Mouse (Mus musculus) embryonic facial prominence, embryonic 12.5 days (tissue): Measurements from ENCODE around the gene Cltrn. TPM values are rescaled to one million over a fixed set of nuclear protein-coding genes. Genes with fewer than 3 reads are reported as not detected.

Source experiments
- ATAC-seq: fragments of 200-750 bp; cut with Nextera tagmentation; 2 replicates; pipeline ENCODE4 v1.8.0; 2017; ENCODE audit not compliant: insufficient number of reproducible peaks, insufficient read depth, low FRiP score, low TSS enrichment
- H3K27ac ChIP-seq: fragments of 300-500 bp; sonication (generic); 2 replicates; pipeline ENCODE4 v1.5.1; 2016; ENCODE audit warnings: mild to moderate bottlenecking
- H3K27me3 ChIP-seq: fragments of 300-500 bp; sonication (generic); 2 replicates; pipeline ENCODE4 v1.6.1; 2016; ENCODE audit warnings: mild to moderate bottlenecking, moderate library complexity
- H3K36me3 ChIP-seq: fragments of 300-500 bp; sonication (generic); 2 replicates; pipeline ENCODE4 v1.6.1; 2016; ENCODE audit warnings: mild to moderate bottlenecking
- H3K4me1 ChIP-seq: fragments of 300-500 bp; sonication (generic); 2 replicates; pipeline ENCODE4 v1.6.1; 2016
- H3K4me2 ChIP-seq: fragments of 300-500 bp; sonication (generic); replicated peaks from 2 replicates; pipeline ENCODE4 v1.6.1; 2016; ENCODE audit warnings: mild to moderate bottlenecking, moderate library complexity
- H3K4me3 ChIP-seq: fragments of 300-500 bp; sonication (generic); 2 replicates; pipeline ENCODE4 v1.5.1; 2016; ENCODE audit warnings: mild to moderate bottlenecking
- H3K9ac ChIP-seq: fragments of 300-500 bp; sonication (generic); 2 replicates; pipeline ENCODE4 v1.6.1; 2016; ENCODE audit warnings: mild to moderate bottlenecking, moderate library complexity
- H3K9me3 ChIP-seq: fragments of 300-500 bp; sonication (generic); 2 replicates; pipeline ENCODE4 v1.6.1; 2016; ENCODE audit warnings: mild to moderate bottlenecking, moderate library complexity
- WGBS: fragments of 180-500 bp; shearing (Covaris S2); methylation state at CpG from one replicate; pipeline ENCODE4 v1.1.7; 2016; 5-methylcytosine and 5-hydroxymethylcytosine counted together
- polyA plus RNA-seq: library from polyadenylated mRNA; unstranded; fragments of >200 nt; fragmentation: Nextera tagmentation; extraction: Ambion mirVana; gene quantifications from 2 replicates; pipeline ENCODE4 v1.2.1, GENCODE M21; 2016

Cltrn gene
- polyA plus RNA-seq, 1 experiment from 2014 or later = 0.20 TPM

DNA sequence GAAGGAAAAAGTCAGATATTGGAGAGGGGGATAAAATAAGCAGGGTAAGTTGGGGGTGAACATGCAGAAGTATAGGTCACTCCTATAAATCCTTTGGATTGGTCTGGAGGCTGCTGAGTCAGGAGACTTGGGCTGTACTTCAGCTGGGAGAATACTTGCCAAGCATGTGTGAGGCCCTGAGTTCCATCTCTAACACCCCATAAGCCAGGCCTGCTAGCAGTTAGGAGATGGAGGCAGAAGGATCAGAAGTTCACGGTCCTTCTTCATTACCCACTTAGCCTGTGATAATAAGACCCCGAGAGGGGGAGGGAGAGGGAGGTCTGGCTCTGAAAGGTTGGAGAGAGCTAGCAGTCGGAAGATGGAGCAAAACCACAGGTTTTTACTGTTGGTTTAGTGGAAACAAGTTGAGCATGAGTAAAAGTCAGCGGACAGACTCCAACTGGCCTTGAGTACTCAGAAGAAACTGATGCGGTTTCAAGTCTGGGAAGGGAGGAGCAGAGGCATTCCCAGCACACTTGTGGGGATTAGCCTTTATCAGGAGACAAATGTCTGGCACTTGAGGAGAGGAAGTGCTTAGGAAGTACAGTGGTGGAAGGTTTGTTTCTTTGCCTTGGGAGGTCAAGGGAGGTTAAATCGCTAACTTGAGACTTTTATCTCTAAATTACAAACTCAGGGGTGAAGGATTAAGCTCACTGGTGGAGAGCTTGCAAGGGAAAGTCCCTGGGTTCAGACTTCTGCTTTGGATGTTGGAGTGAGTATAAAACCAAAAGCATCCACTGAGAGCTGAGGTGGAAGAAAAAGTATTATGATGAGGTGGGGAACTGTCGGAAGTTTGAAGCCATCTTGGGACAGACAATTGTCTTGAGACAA is 3.9 kb downstream of the Cltrn start:
- no peaks in the 10 kb centered on the region for H3K4me1 ChIP-seq
- H3K4me2 ChIP-seq = no peak overlapping the region
- 42% methylated on average over 7 of the region's 7 CpGs for WGBS
- no peak overlapping the region for H3K4me3 ChIP-seq
- no peak overlapping the region for H3K27ac ChIP-seq
- H3K9me3 ChIP-seq = no peaks in the 10 kb centered on the region
- no peaks in the 10 kb centered on the region for H3K36me3 ChIP-seq
- no peak overlapping the region for H3K9ac ChIP-seq
- no peak for ATAC-seq
- peaks cover 16% of the 10 kb centered on the region; the same call in 1 of the 2 replicates for H3K27me3 ChIP-seq

DNA sequence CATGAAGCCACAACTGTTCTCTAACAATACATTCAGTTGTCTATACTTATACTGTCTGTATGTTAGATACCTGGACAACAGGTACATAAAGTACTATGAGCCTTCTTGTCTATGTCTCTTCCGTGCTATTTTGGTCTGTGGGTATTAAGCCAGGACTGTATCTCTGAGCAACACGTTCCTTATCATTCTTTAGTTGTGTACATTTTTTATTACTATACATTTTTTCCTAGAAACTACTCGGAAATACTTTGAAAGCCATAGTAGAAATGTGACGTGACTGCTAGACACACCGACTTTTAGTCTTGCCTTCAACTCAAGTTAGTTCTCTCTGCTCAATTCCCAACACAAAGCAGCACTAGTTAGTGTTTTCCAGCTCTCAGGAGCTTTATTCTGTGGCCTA is 4.8 kb downstream of the Cltrn start:
- H3K27me3 ChIP-seq = peaks cover 14% of the 10 kb centered on the region; the same call in 1 of the 2 replicates
- WGBS = 88% methylated on average over 5 of the region's 5 CpGs

GRCm38 (mm10) chrX:164095838-164096237 is 7.2 kb downstream of the Cltrn start:
- H3K27me3 ChIP-seq = peaks cover 6% of the 10 kb centered on the region; the same call in 1 of the 2 replicates
- no peak overlapping the region for H3K9ac ChIP-seq
- H3K27ac ChIP-seq = no peak overlapping the region
- no peaks in the 10 kb centered on the region for H3K36me3 ChIP-seq
- WGBS = 79% methylated on average over 2 of the region's 2 CpGs
- no peaks in the 10 kb centered on the region for H3K4me1 ChIP-seq
- H3K4me2 ChIP-seq = no peak overlapping the region
- ATAC-seq = no peak
- no peak overlapping the region for H3K4me3 ChIP-seq
- H3K9me3 ChIP-seq = no peaks in the 10 kb centered on the region

More for the DNA sequence above, 4.8 kb downstream of the Cltrn start:
- no peak for ATAC-seq
- Histone ChIP-seq H3K36me3 (no peaks in the 10 kb centered on the region), H3K27ac (no peak overlapping the region), H3K4me1 (no peaks in the 10 kb centered on the region), H3K4me3 (no peak overlapping the region), H3K9me3 (no peaks in the 10 kb centered on the region), H3K9ac (no peak overlapping the region), H3K4me2 (no peak overlapping the region)

DNA sequence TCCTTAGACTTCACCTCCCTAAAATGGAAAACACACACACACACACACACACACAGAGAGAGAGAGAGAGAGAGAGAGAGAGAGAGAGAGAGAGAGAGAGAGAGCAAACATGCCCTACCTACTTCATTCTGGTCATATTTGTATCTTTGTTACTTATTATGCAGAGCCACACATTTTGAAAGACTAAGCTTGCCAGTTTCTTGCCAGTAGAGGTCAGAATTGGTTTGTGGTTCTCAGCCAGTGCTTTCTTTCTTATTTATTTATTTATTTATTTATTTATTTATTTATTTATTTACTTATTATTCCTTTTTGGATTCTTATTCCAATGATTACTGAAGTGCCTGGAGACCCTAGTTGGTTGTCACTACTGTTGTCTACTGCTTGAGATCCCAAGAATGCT is 12.9 kb downstream of the Cltrn start:
- Histone ChIP-seq H3K9me3 (no peaks in the 10 kb centered on the region), H3K4me1 (no peaks in the 10 kb centered on the region), H3K4me3 (no peak overlapping the region), H3K27ac (no peak overlapping the region), H3K27me3 (no peaks in the 10 kb centered on the region; the same call in 1 of the 2 replicates), H3K9ac (no peak overlapping the region), H3K36me3 (no peaks in the 10 kb centered on the region), H3K4me2 (no peak overlapping the region)
- no peak for ATAC-seq

DNA sequence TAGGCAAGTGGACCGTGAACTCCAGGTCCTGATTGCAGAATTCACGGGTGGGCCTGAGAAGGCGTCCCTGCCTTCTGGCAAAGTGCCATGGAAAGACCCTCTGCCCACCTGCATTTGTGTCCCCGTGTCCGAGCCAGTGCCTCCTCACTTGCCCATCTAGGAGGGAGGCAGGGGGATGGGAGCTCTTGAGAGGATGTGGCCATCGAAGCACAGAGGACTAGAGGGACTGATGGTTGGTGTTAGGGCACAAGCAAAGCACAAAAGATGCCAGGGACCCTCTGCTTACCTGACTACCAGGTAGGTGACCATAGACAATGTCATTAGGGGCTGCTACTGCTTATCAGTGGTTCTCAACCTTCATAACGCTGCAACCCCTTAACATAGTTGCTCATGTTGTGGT is 13.6 kb downstream of the Cltrn start:
- Histone ChIP-seq H3K9me3 (no peaks in the 10 kb centered on the region), H3K4me1 (no peaks in the 10 kb centered on the region), H3K27me3 (peaks cover 3% of the 10 kb centered on the region; the same call in 1 of the 2 replicates), H3K36me3 (no peaks in the 10 kb centered on the region), H3K9ac (no peak overlapping the region), H3K4me3 (no peak overlapping the region), H3K27ac (no peak overlapping the region), H3K4me2 (no peak overlapping the region)
- ATAC-seq = no peak
- WGBS = 80% methylated on average over 7 of the region's 7 CpGs

GRCm38 (mm10) chrX:164102656-164103055 is 14.0 kb downstream of the Cltrn start:
- Histone ChIP-seq H3K4me1 (no peaks in the 10 kb centered on the region), H3K36me3 (no peaks in the 10 kb centered on the region), H3K27me3 (peaks cover 3% of the 10 kb centered on the region; the same call in 1 of the 2 replicates), H3K9me3 (no peaks in the 10 kb centered on the region), H3K27ac (no peak overlapping the region), H3K4me3 (no peak overlapping the region), H3K4me2 (no peak overlapping the region), H3K9ac (no peak overlapping the region)
- 63% methylated on average over 6 of the region's 6 CpGs for WGBS
- no peak for ATAC-seq

DNA sequence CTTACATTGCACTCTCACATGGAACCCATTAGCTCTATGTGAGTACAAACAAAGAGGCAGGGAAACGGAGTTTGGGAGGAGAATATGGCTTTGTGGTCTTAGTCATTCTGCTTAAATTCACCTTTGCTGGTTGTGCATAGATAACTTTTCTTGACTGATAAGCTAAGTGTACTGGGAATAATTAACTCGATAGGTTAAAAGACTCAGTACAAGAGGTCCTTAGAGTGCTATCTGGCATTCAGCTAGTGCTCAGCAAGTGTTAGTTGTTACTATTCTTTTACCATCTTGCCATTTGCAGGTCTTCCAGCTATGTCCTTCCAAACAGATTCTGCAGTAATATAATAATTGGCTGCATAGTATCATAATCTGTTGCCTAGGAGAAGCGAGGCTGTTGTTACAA is 22.5 kb downstream of the Cltrn start:
- no peak for ATAC-seq

DNA sequence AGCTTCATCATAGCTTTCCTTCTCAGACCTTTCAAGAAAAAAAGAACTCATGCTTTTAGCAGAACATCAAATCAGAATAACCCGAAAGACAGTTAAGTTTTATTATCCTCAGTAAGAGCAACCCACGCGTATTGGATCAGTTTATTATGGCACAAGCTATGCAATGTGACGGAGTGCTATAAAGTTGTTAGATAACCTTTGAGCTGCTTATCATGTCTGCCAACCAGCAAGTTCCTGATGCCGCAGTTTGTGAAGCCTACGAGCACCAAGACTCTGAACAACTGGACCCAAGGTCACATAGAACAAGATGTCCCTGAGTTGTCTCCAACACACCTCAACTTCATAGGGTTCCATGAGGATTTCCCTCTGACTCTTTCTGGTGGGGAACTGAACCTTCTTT is 25.1 kb downstream of the Cltrn start:
- no peaks in the 10 kb centered on the region for H3K9me3 ChIP-seq
- no peaks in the 10 kb centered on the region for H3K36me3 ChIP-seq
- no peaks in the 10 kb centered on the region for H3K4me1 ChIP-seq
- no peak overlapping the region for H3K4me2 ChIP-seq
- ATAC-seq = no peak
- no peak overlapping the region for H3K27ac ChIP-seq
- no peak overlapping the region for H3K4me3 ChIP-seq
- no peak overlapping the region for H3K9ac ChIP-seq
- 94% methylated on average over 6 of the region's 6 CpGs for WGBS
- no peaks in the 10 kb centered on the region for H3K27me3 ChIP-seq

More for the DNA sequence above, 22.5 kb downstream of the Cltrn start:
- WGBS = 70% methylated on average over 3 of the region's 3 CpGs
- Histone ChIP-seq H3K9me3 (no peaks in the 10 kb centered on the region), H3K27me3 (0 out of 2 replicates have a peak, but pooled peaks cover 3% of the 10 kb centered on the region), H3K9ac (no peak overlapping the region), H3K36me3 (no peaks in the 10 kb centered on the region), H3K4me1 (no peaks in the 10 kb centered on the region), H3K4me2 (no peak overlapping the region), H3K4me3 (no peak overlapping the region), H3K27ac (no peak overlapping the region)

- Histone ChIP-seq H3K27ac (no peak overlapping the region), H3K4me3 (no peak overlapping the region), H3K4me1 (no peaks in the 10 kb centered on the region), H3K4me2 (no peak overlapping the region), H3K36me3 (no peaks in the 10 kb centered on the region), H3K9ac (no peak overlapping the region), H3K9me3 (no peaks in the 10 kb centered on the region), H3K27me3 (peaks cover 3% of the 10 kb centered on the region; the same call in 1 of the 2 replicates)
- WGBS = 88% methylated on average over 3 of the region's 3 CpGs
- ATAC-seq = no peak
Observed at GRCm38 (mm10) chrX:164123942-164124341, 35.3 kb downstream of the Cltrn start.

DNA sequence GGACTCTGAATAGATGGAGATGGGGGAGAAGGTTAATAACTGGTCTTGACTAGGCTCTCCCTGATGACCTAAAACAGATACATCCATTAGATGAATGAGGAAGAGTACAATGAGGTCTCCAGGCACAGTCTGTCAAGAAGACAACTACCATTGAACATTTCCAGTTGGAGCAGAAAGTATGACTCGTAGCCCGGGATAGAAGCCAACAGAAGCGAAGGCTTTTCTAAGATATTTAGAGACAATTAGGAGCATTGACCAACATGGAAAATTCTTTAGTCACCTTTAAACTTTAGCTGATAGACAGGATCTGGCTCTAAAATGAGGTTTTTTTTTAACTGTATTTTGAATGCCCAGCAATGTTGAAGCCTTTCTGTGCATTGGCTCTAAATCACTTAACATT is 44.9 kb downstream of the Cltrn start:
- WGBS = 90% methylated on average over 3 of the region's 3 CpGs
- Histone ChIP-seq H3K4me3 (no peak overlapping the region), H3K9ac (no peak overlapping the region), H3K4me1 (no peaks in the 10 kb centered on the region), H3K27me3 (peaks cover 2% of the 10 kb centered on the region; the same call in 1 of the 2 replicates), H3K36me3 (no peaks in the 10 kb centered on the region), H3K4me2 (no peak overlapping the region), H3K9me3 (no peaks in the 10 kb centered on the region), H3K27ac (no peak overlapping the region)
- no peak for ATAC-seq

GRCm38 (mm10) chrX:164135304-164135818 is 46.7 kb downstream of the Cltrn start:
- no peaks in the 10 kb centered on the region for H3K36me3 ChIP-seq
- no peaks in the 10 kb centered on the region for H3K4me1 ChIP-seq
- no peak overlapping the region for H3K4me3 ChIP-seq
- no peak overlapping the region for H3K9ac ChIP-seq
- H3K9me3 ChIP-seq = no peaks in the 10 kb centered on the region
- peaks cover 2% of the 10 kb centered on the region; the same call in 1 of the 2 replicates for H3K27me3 ChIP-seq
- WGBS = 81% methylated on average over 4 of the region's 4 CpGs
- no peak for ATAC-seq
- no peak overlapping the region for H3K27ac ChIP-seq
- H3K4me2 ChIP-seq = no peak overlapping the region

- H3K27ac ChIP-seq = no peak within 1 kb of the TSS
- no peak for ATAC-seq
- H3K4me3 ChIP-seq = no peak within 1 kb of the TSS
- H3K4me1 ChIP-seq = no peaks in the 10 kb centered on the region
- H3K36me3 ChIP-seq = no peaks in the 10 kb centered on the region
- H3K9me3 ChIP-seq = no peaks in the 10 kb centered on the region
- H3K4me2 ChIP-seq = no peak within 1 kb of the TSS
- no peak within 1 kb of the TSS for H3K9ac ChIP-seq
- no peaks in the 10 kb centered on the region; the same call in 1 of the 2 replicates for H3K27me3 ChIP-seq
- WGBS = 92% methylated on average over 2 of the region's 2 CpGs
Observed at GRCm38 (mm10) chrX:164139032-164139431, 50.4 kb downstream of the Cltrn start, which contains the start of gene Ace2. Gene Ace2 (plus strand): TSS chrX:164139332.
